Mouse (Mus musculus): ENCODE data around the gene Pik3c2g. TPM values are rescaled to one million over a fixed set of nuclear protein-coding genes. Genes with fewer than 3 reads are reported as not detected.

Pik3c2g gene
- polyA plus RNA-seq, 1 experiment from 2014 or later, result 0.10 TPM

- H3K27ac ChIP-seq (ENCODE audit: low read depth, low read length), result no peak overlapping the region
Observed at GRCm38 (mm10) chr6:139777576-139778282, 190.7 kb downstream of the Pik3c2g start.

DNA sequence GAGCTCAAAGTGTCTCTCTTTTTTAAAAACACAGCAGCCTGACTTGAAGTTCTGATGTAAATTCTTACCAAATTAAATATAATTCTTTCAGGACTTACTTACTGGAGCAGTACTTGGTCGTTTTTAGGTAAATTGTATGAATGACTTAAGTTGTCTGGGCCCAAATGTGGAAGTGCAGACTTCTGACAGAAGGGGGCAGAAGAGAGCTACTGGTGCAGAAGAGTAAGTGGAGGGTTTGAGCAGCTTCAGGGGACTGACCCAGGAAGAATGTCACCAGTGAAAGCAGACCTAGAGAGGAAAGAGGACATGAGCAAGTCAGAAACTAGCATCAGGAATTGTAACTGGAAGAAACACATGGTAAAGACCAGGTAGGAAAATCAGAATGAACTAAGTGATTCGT lies 193.0 kb downstream of the Pik3c2g start:
- 82% methylated on average over 2 of the region's 2 CpGs for WGBS
- Histone ChIP-seq H3K4me2 (ENCODE audit: low read length) (no peak overlapping the region), H3K9me3 (replicated peaks; ENCODE audit: control insufficient read depth, low read length) (no peaks in the 10 kb centered on the region), H3K27me3 (replicated peaks; ENCODE audit: control insufficient read depth, insufficient read depth, low read length) (no peaks in the 10 kb centered on the region), H3K4me3 (ENCODE audit: low read depth, low read length) (no peak overlapping the region), H3K9ac (ENCODE audit: low read length) (no peak overlapping the region), H3K36me3 (ENCODE audit: control insufficient read depth, insufficient read depth, low read length) (no peaks in the 10 kb centered on the region), H3K4me1 (ENCODE audit: control insufficient read depth, insufficient read depth, low read length) (no peaks in the 10 kb centered on the region), H3K27ac (ENCODE audit: low read depth, low read length) (no peak overlapping the region)
- ATAC-seq, result no peak
- no peak for DNase-seq (ENCODE audit: low spot score)

More at GRCm38 (mm10) chr6:139777576-139778282, 190.7 kb downstream of the Pik3c2g start:
- DNase-seq (ENCODE audit: low spot score) (no peak), ATAC-seq (no peak)
- Histone ChIP-seq H3K9me3 (replicated peaks; ENCODE audit: control insufficient read depth, low read length) (no peaks in the 10 kb centered on the region), H3K4me1 (ENCODE audit: control insufficient read depth, insufficient read depth, low read length) (no peaks in the 10 kb centered on the region), H3K4me3 (ENCODE audit: low read depth, low read length) (no peak overlapping the region), H3K4me2 (ENCODE audit: low read length) (no peak overlapping the region), H3K9ac (ENCODE audit: low read length) (no peak overlapping the region), H3K36me3 (ENCODE audit: control insufficient read depth, insufficient read depth, low read length) (no peaks in the 10 kb centered on the region), H3K27me3 (replicated peaks; ENCODE audit: control insufficient read depth, insufficient read depth, low read length) (no peaks in the 10 kb centered on the region)
- 84% methylated on average over 11 of the region's 11 CpGs for WGBS

- ATAC-seq (no peak), DNase-seq (ENCODE audit: low spot score) (no peak)
- Histone ChIP-seq H3K4me1 (ENCODE audit: control insufficient read depth, insufficient read depth, low read length) (no peaks in the 10 kb centered on the region), H3K4me3 (ENCODE audit: low read depth, low read length) (no peak overlapping the region), H3K27me3 (replicated peaks; ENCODE audit: control insufficient read depth, insufficient read depth, low read length) (no peaks in the 10 kb centered on the region), H3K27ac (ENCODE audit: low read depth, low read length) (no peak overlapping the region), H3K4me2 (ENCODE audit: low read length) (no peak overlapping the region), H3K9ac (ENCODE audit: low read length) (no peak overlapping the region), H3K9me3 (replicated peaks; ENCODE audit: control insufficient read depth, low read length) (no peaks in the 10 kb centered on the region), H3K36me3 (ENCODE audit: control insufficient read depth, insufficient read depth, low read length) (no peaks in the 10 kb centered on the region)
- 63% methylated on average over 4 of the region's 4 CpGs for WGBS
Observed at GRCm38 (mm10) chr6:139789479-139789878, 202.5 kb downstream of the Pik3c2g start.

DNA sequence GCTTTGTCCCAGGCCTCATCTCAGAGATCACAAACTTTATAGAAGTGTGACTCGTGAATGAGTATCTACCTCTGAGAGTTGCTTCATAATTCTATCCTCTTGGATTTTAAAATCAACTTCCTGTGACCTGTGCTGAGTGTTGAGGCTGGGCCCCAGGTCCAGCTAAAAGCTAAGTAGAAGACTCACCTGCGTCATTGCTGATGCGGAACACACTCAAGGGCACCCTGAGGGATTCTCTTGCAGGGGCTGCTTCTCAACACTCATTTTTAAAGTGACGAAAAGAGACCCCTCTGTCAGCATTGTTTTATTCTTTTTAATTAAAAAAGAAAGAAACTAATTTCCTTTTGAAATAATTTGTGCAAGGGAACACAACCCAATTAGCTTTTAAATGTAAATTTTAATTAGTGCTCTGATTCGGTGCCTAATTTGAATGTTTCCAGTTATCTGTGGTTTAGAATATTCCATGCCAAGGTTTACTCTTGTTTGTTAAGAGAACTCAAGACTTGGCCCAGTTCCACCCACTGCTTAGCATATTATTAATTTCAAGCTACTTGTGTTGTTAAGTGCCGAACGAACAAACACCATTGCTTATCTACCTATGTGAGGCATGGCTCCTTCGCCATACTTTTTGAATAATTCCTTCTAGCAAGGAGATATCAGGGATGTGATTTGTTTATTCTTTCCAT lies 212.7 kb downstream of the Pik3c2g start:
- no peak overlapping the region for H3K27ac ChIP-seq (ENCODE audit: low read depth, low read length)
- H3K9me3 ChIP-seq (replicated peaks; ENCODE audit: control insufficient read depth, low read length), result no peaks in the 10 kb centered on the region
- no peak overlapping the region for H3K4me2 ChIP-seq (ENCODE audit: low read length)
- H3K36me3 ChIP-seq (ENCODE audit: control insufficient read depth, insufficient read depth, low read length), result no peaks in the 10 kb centered on the region
- H3K9ac ChIP-seq (ENCODE audit: low read length), result no peak overlapping the region
- H3K4me3 ChIP-seq (ENCODE audit: low read depth, low read length), result no peak overlapping the region
- DNase-seq (ENCODE audit: low spot score) (peak; percentile 90), ATAC-seq (peak; percentile 83)
- H3K27me3 ChIP-seq (replicated peaks; ENCODE audit: control insufficient read depth, insufficient read depth, low read length), result 0 out of 2 replicates have a peak, but pooled peaks cover 6% of the 10 kb centered on the region
- WGBS, result 26% methylated on average over 8 of the region's 8 CpGs
- peaks cover 2% of the 10 kb centered on the region; the same call in 1 of the 2 replicates for H3K4me1 ChIP-seq (ENCODE audit: control insufficient read depth, insufficient read depth, low read length)

DNA sequence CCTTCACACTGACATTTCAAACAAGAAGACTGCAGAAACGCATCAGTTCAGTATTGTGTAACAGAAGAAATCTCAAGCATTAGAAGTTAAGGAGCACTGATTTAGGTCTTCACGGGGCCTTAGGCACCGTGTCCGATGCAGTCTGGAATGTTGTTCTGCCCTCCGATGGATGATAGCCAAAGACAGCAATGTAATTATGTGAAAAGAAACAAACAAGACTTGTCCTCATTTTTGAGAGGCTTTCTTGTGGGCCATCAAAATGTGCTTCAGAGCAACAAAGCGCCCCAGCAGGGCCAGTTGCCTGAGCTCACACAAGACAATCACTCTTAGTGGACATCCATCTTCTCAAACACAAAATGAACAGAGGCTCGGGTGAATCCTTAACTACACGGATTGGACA lies 234.9 kb downstream of the Pik3c2g start:
- no peaks in the 10 kb centered on the region for H3K27me3 ChIP-seq (replicated peaks; ENCODE audit: control insufficient read depth, insufficient read depth, low read length)
- no peaks in the 10 kb centered on the region for H3K9me3 ChIP-seq (replicated peaks; ENCODE audit: control insufficient read depth, low read length)
- no peak overlapping the region for H3K4me2 ChIP-seq (ENCODE audit: low read length)
- no peak for DNase-seq (ENCODE audit: low spot score)
- no peaks in the 10 kb centered on the region for H3K36me3 ChIP-seq (ENCODE audit: control insufficient read depth, insufficient read depth, low read length)
- H3K4me3 ChIP-seq (ENCODE audit: low read depth, low read length), result no peak overlapping the region
- H3K4me1 ChIP-seq (ENCODE audit: control insufficient read depth, insufficient read depth, low read length), result no peaks in the 10 kb centered on the region
- H3K9ac ChIP-seq (ENCODE audit: low read length), result no peak overlapping the region
- WGBS, result 90% methylated on average over 8 of the region's 8 CpGs
- no peak overlapping the region for H3K27ac ChIP-seq (ENCODE audit: low read depth, low read length)
- no peak for ATAC-seq

- Histone ChIP-seq H3K36me3 (ENCODE audit: control insufficient read depth, insufficient read depth, low read length) (no peaks in the 10 kb centered on the region), H3K9me3 (replicated peaks; ENCODE audit: control insufficient read depth, low read length) (no peaks in the 10 kb centered on the region), H3K4me2 (ENCODE audit: low read length) (no peak overlapping the region), H3K27ac (ENCODE audit: low read depth, low read length) (no peak overlapping the region), H3K9ac (ENCODE audit: low read length) (no peak overlapping the region), H3K27me3 (replicated peaks; ENCODE audit: control insufficient read depth, insufficient read depth, low read length) (no peaks in the 10 kb centered on the region), H3K4me3 (ENCODE audit: low read depth, low read length) (no peak overlapping the region), H3K4me1 (ENCODE audit: control insufficient read depth, insufficient read depth, low read length) (no peaks in the 10 kb centered on the region)
- 72% methylated on average over 6 of the region's 6 CpGs for WGBS
- ATAC-seq, result peak; percentile 74; the same call in 1 of the 2 replicates
- DNase-seq (ENCODE audit: low spot score), result peak; percentile 71
Observed at GRCm38 (mm10) chr6:139838239-139838638, 251.2 kb downstream of the Pik3c2g start.

- peak; percentile 70; the same call in 1 of the 2 replicates for ATAC-seq
- H3K27me3 ChIP-seq (replicated peaks; ENCODE audit: control insufficient read depth, insufficient read depth, low read length), result no peaks in the 10 kb centered on the region
- no peak overlapping the region for H3K4me2 ChIP-seq (ENCODE audit: low read length)
- no peak overlapping the region for H3K27ac ChIP-seq (ENCODE audit: low read depth, low read length)
- no peaks in the 10 kb centered on the region for H3K36me3 ChIP-seq (ENCODE audit: control insufficient read depth, insufficient read depth, low read length)
- 70% methylated on average over 3 of the region's 3 CpGs for WGBS
- H3K4me3 ChIP-seq (ENCODE audit: low read depth, low read length), result no peak overlapping the region
- H3K9me3 ChIP-seq (replicated peaks; ENCODE audit: control insufficient read depth, low read length), result no peaks in the 10 kb centered on the region
- no peak overlapping the region for H3K9ac ChIP-seq (ENCODE audit: low read length)
- peak; percentile 62 for DNase-seq (ENCODE audit: low spot score)
- H3K4me1 ChIP-seq (ENCODE audit: control insufficient read depth, insufficient read depth, low read length), result no peaks in the 10 kb centered on the region
Observed at GRCm38 (mm10) chr6:139838713-139839112, 251.7 kb downstream of the Pik3c2g start.

- H3K27me3 ChIP-seq (replicated peaks; ENCODE audit: control insufficient read depth, insufficient read depth, low read length), result no peaks in the 10 kb centered on the region
- H3K27ac ChIP-seq (ENCODE audit: low read depth, low read length), result no peak overlapping the region
- H3K36me3 ChIP-seq (ENCODE audit: control insufficient read depth, insufficient read depth, low read length), result no peaks in the 10 kb centered on the region
- H3K9me3 ChIP-seq (replicated peaks; ENCODE audit: control insufficient read depth, low read length), result no peaks in the 10 kb centered on the region
- H3K9ac ChIP-seq (ENCODE audit: low read length), result no peak overlapping the region
- WGBS, result 67% methylated on average over 7 of the region's 7 CpGs
- no peak for DNase-seq (ENCODE audit: low spot score)
- no peaks in the 10 kb centered on the region for H3K4me1 ChIP-seq (ENCODE audit: control insufficient read depth, insufficient read depth, low read length)
- ATAC-seq, result no peak
- H3K4me2 ChIP-seq (ENCODE audit: low read length), result no peak overlapping the region
- no peak overlapping the region for H3K4me3 ChIP-seq (ENCODE audit: low read depth, low read length)
Observed at GRCm38 (mm10) chr6:139839907-139840306, 252.9 kb downstream of the Pik3c2g start.

- H3K4me3 ChIP-seq (ENCODE audit: low read depth, low read length), result no peak overlapping the region
- DNase-seq (ENCODE audit: low spot score) (no peak), ATAC-seq (no peak)
- no peaks in the 10 kb centered on the region for H3K4me1 ChIP-seq (ENCODE audit: control insufficient read depth, insufficient read depth, low read length)
- no peak overlapping the region for H3K9ac ChIP-seq (ENCODE audit: low read length)
- H3K9me3 ChIP-seq (replicated peaks; ENCODE audit: control insufficient read depth, low read length), result no peaks in the 10 kb centered on the region
- H3K36me3 ChIP-seq (ENCODE audit: control insufficient read depth, insufficient read depth, low read length), result no peaks in the 10 kb centered on the region
- 97% methylated on average over 8 of the region's 8 CpGs for WGBS
- H3K27me3 ChIP-seq (replicated peaks; ENCODE audit: control insufficient read depth, insufficient read depth, low read length), result no peaks in the 10 kb centered on the region
- H3K4me2 ChIP-seq (ENCODE audit: low read length), result no peak overlapping the region
- H3K27ac ChIP-seq (ENCODE audit: low read depth, low read length), result no peak overlapping the region
Observed at GRCm38 (mm10) chr6:139841272-139841671, 254.3 kb downstream of the Pik3c2g start.
